Mouse (Mus musculus) limb, embryonic 11.5 days (tissue): ENCODE measurements at regions not wholly inside any gene's neighbourhood (a gene's known extent, or its start where the extent isn't known, plus 50 kb on each side); places are given as distances from the start of the nearest gene placed in this dataset.

Experiments used
- ATAC-seq: fragments of 200-750 bp; cut with Nextera tagmentation; 2 replicates; pipeline ENCODE4 v1.8.0; 2017; ENCODE audit warnings: low read depth; ENCODE audit not compliant: insufficient number of reproducible peaks, low FRiP score, low TSS enrichment
- DNase-seq: peaks from one replicate; pipeline ENCODE4 v3.0.0-alpha.2; 2015; ENCODE audit warnings: low spot score
- H3K27ac ChIP-seq: fragments of 300-500 bp; sonication (generic); replicated peaks from 2 replicates; pipeline ENCODE4 v1.5.1; 2014; ENCODE audit warnings: low read depth, mild to moderate bottlenecking, low read length
- H3K27me3 ChIP-seq: fragments of 300-500 bp; sonication (generic); 2 replicates; pipeline ENCODE4 v1.6.1; 2014; ENCODE audit warnings: mild to moderate bottlenecking, low read length, mixed read lengths; ENCODE audit not compliant: control insufficient read depth, insufficient read depth
- H3K36me3 ChIP-seq: fragments of 300-500 bp; sonication (generic); 2 replicates; pipeline ENCODE4 v1.6.1; 2014; ENCODE audit warnings: mild to moderate bottlenecking, low read length, moderate library complexity, mixed read lengths; ENCODE audit not compliant: control insufficient read depth, insufficient read depth
- H3K4me1 ChIP-seq: fragments of 300-500 bp; sonication (generic); 2 replicates; pipeline ENCODE4 v1.6.1; 2014; ENCODE audit warnings: low read length, mixed read lengths; ENCODE audit not compliant: control insufficient read depth, insufficient read depth
- H3K4me2 ChIP-seq: fragments of 300-500 bp; sonication (generic); 2 replicates; pipeline ENCODE4 v1.6.1; 2014; ENCODE audit warnings: low read depth, mild to moderate bottlenecking, moderate library complexity; ENCODE audit not compliant: severe bottlenecking
- H3K4me3 ChIP-seq: fragments of 300-500 bp; sonication (generic); 2 replicates; pipeline ENCODE4 v1.5.1; 2014; ENCODE audit warnings: low read depth, low read length
- H3K9ac ChIP-seq: fragments of 300-500 bp; sonication (generic); 2 replicates; pipeline ENCODE4 v1.6.1; 2014; ENCODE audit warnings: mild to moderate bottlenecking, low read length
- H3K9me3 ChIP-seq: fragments of 300-500 bp; sonication (generic); 2 replicates; pipeline ENCODE4 v1.6.1; 2016; ENCODE audit warnings: low read length; ENCODE audit not compliant: control insufficient read depth
- WGBS: fragments of 180-500 bp; shearing (Covaris S2); extraction: QIAGEN DNeasy Blood & Tissue Kit; methylation state at CpG from one replicate; pipeline ENCODE4 v1.1.7; 2014; 5-methylcytosine and 5-hydroxymethylcytosine counted together

- no peak overlapping the region for H3K4me2 ChIP-seq
- H3K9ac ChIP-seq, result no peak overlapping the region
- 69% methylated on average over 5 of the region's 5 CpGs for WGBS
- H3K9me3 ChIP-seq, result no peaks in the 10 kb centered on the region
- H3K27me3 ChIP-seq, result no peaks in the 10 kb centered on the region
- ATAC-seq (no peak), DNase-seq (no peak)
- no peaks in the 10 kb centered on the region for H3K36me3 ChIP-seq
- H3K4me1 ChIP-seq, result no peaks in the 10 kb centered on the region
- no peak overlapping the region for H3K4me3 ChIP-seq
- H3K27ac ChIP-seq, result no peak overlapping the region
These were observed 204.6 kb upstream of the Tlr4 start for GRCm38 (mm10) chr4:66622650-66623394.

DNA sequence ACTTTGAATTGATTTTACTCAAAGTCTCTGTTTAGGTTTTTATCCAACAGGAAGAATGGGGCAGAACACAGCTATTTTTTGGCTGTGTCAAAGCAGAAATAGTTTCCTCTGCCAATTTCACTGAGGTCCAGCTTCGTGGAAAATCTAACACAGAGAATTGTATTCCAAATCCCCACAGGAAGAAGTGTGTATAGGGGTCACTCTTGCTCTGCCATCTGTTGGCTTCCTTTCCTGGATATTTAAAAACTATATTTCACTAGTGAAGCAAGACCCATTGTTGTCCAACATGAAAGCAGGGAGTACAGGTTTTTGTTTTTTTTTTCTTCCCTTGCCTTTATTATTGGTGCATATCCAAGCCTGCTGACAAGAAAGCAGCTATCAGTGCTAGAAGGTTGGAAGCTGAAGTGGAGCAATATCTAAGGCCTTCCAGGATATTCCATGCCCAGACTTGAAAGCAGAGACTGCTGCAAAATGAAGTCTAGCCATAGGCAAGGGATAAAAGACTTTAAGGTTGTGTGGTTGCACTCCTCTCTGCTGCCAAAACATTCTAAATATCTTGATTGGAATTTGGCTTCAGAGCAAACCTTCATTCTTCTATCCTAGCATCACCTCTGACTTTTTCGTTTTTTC is 208.5 kb upstream of the Tlr4 start:
- no peak overlapping the region for H3K4me2 ChIP-seq
- no peaks in the 10 kb centered on the region for H3K4me1 ChIP-seq
- H3K4me3 ChIP-seq, result no peak overlapping the region
- H3K9ac ChIP-seq, result no peak overlapping the region
- no peaks in the 10 kb centered on the region for H3K36me3 ChIP-seq
- WGBS, result 76% methylated on average over 2 of the region's 2 CpGs
- H3K27ac ChIP-seq, result no peak overlapping the region
- no peaks in the 10 kb centered on the region for H3K27me3 ChIP-seq
- H3K9me3 ChIP-seq, result no peaks in the 10 kb centered on the region
- DNase-seq, result no peak
- ATAC-seq, result no peak

DNA sequence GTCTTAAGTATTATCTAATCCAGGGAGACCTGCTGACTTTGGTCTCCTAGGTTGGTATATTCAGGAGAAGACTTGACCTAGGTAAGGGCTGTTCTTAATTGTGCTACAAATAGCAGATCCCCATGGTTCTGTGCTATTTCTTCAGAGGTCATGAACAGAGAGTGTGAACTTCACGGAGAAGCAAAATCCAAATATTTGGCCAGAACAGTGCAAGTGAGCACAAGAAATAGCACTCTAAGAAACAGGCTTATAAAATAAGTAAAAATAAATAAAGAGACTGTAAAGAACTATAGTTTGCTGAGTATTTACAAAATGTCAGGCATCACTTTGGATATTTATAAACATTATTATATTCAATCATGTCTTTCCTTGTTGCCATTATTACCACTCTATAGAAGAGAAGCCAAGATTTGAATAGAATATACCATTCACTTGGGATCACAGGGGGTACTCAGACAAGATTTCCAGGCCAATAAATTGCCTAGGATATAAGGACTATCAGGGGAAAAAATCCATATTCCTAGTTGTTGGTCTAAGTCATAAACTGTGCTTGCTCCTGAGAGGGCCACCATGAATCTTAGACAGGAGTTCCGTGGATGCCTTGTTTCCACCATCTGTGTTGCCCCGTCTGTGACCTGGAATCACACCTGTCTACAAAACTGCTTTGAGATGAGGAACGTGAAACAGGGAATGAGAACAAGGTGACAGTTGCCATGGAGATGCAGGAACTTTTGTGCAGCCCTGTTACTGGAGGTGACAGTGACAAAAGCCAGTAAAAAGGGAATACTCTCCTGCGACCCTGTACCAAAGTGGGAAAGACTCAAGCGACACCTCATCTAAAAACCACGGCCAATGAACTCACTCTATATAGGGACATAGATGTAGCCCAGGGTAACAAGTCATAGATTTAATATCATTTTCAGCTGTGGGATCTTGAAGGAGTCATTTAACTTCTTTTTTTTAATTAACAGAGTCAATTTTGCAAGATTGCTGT is 209.3 kb upstream of the Tlr4 start:
- H3K27ac ChIP-seq, result no peak overlapping the region
- H3K4me3 ChIP-seq, result no peak overlapping the region
- WGBS, result 39% methylated on average over 7 of the region's 7 CpGs
- ATAC-seq (peak; percentile 85), DNase-seq (peak; percentile 27)
- no peaks in the 10 kb centered on the region for H3K4me1 ChIP-seq
- no peaks in the 10 kb centered on the region for H3K36me3 ChIP-seq
- no peaks in the 10 kb centered on the region for H3K27me3 ChIP-seq
- H3K9ac ChIP-seq, result no peak overlapping the region
- H3K9me3 ChIP-seq, result no peaks in the 10 kb centered on the region
- no peak overlapping the region for H3K4me2 ChIP-seq

DNA sequence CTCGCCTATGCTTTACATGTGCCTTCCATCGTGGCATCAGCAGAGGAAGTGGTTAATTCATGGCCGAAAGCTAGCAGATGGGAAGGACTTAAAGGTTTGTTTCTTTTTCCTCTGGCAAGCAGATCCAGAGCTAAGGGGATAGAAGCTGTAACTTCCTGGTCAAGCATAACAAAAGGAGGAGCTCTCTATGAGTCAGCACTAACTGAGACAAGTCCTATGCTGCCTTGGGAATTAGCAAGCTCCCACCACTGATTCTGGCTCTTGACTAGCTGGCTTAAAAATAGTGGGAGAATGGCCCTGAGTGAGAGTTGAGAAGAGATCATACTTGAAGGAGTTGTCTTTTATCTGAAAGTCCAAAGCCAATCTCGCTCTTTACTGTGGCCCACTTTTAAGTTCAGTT is 210.3 kb upstream of the Tlr4 start:
- Histone ChIP-seq H3K36me3 (no peaks in the 10 kb centered on the region), H3K27me3 (no peaks in the 10 kb centered on the region), H3K4me1 (no peaks in the 10 kb centered on the region), H3K4me3 (no peak overlapping the region), H3K27ac (no peak overlapping the region), H3K4me2 (no peak overlapping the region), H3K9ac (no peak overlapping the region), H3K9me3 (no peaks in the 10 kb centered on the region)
- WGBS, result 79% methylated on average over 4 of the region's 4 CpGs
- DNase-seq (no peak), ATAC-seq (no peak)

- Histone ChIP-seq H3K9ac (no peak overlapping the region), H3K4me3 (no peak overlapping the region), H3K4me1 (no peaks in the 10 kb centered on the region), H3K4me2 (no peak overlapping the region), H3K36me3 (no peaks in the 10 kb centered on the region), H3K9me3 (no peaks in the 10 kb centered on the region), H3K27ac (no peak overlapping the region), H3K27me3 (no peaks in the 10 kb centered on the region)
- DNase-seq, result no peak
- no peak for ATAC-seq
These were observed 200.4 kb upstream of the Astn2 start for GRCm38 (mm10) chr4:66604849-66605248.

GRCm38 (mm10) chr4:66598737-66599136 is 194.3 kb upstream of the Astn2 start:
- H3K4me3 ChIP-seq, result no peak overlapping the region
- no peak for ATAC-seq
- no peak overlapping the region for H3K4me2 ChIP-seq
- H3K36me3 ChIP-seq, result no peaks in the 10 kb centered on the region
- H3K27me3 ChIP-seq, result no peaks in the 10 kb centered on the region
- no peaks in the 10 kb centered on the region for H3K9me3 ChIP-seq
- no peak for DNase-seq
- no peak overlapping the region for H3K9ac ChIP-seq
- 94% methylated on average over 1 of the region's 1 CpGs for WGBS
- H3K4me1 ChIP-seq, result no peaks in the 10 kb centered on the region
- H3K27ac ChIP-seq, result no peak overlapping the region

- H3K27me3 ChIP-seq, result no peaks in the 10 kb centered on the region
- H3K4me2 ChIP-seq, result no peak overlapping the region
- H3K36me3 ChIP-seq, result no peaks in the 10 kb centered on the region
- DNase-seq (no peak), ATAC-seq (no peak)
- H3K4me3 ChIP-seq, result no peak overlapping the region
- H3K9me3 ChIP-seq, result no peaks in the 10 kb centered on the region
- WGBS, result 61% methylated on average over 5 of the region's 5 CpGs
- no peak overlapping the region for H3K9ac ChIP-seq
- no peak overlapping the region for H3K27ac ChIP-seq
- H3K4me1 ChIP-seq, result no peaks in the 10 kb centered on the region
These were observed 182.2 kb upstream of the Astn2 start for GRCm38 (mm10) chr4:66586647-66587046.

GRCm38 (mm10) chr4:66586166-66586565 is 181.8 kb upstream of the Astn2 start:
- ATAC-seq (no peak), DNase-seq (no peak)
- Histone ChIP-seq H3K4me1 (no peaks in the 10 kb centered on the region), H3K27ac (no peak overlapping the region), H3K9ac (no peak overlapping the region), H3K36me3 (no peaks in the 10 kb centered on the region), H3K4me2 (no peak overlapping the region), H3K4me3 (no peak overlapping the region), H3K9me3 (no peaks in the 10 kb centered on the region), H3K27me3 (no peaks in the 10 kb centered on the region)
- WGBS, result 29% methylated on average over 3 of the region's 3 CpGs
